Mouse (Mus musculus) lung, embryonic 14.5 days (tissue): Measurements from ENCODE around the gene Cdc42bpg. TPM values are rescaled to one million over a fixed set of nuclear protein-coding genes. Genes with fewer than 3 reads are reported as not detected.
"Not testable (repeated sequence)": the region's sequence is repeated elsewhere in the genome, so short reads cannot be mapped to it uniquely, and the experiment has no call there.

ENCODE experiments used
- ATAC-seq: fragments of 200-750 bp; cut with Nextera tagmentation; 2 replicates; pipeline ENCODE4 v1.8.0; 2017; ENCODE audit warnings: mild to moderate bottlenecking, moderate TSS enrichment, moderate library complexity; ENCODE audit not compliant: insufficient read depth
- DNase-seq: peaks from one replicate; pipeline ENCODE4 v3.0.0-alpha.2; 2015
- H3K27ac ChIP-seq: fragments of 300-500 bp; sonication (generic); 2 replicates; pipeline ENCODE4 v1.5.1; 2014; ENCODE audit warnings: low read depth, mild to moderate bottlenecking, moderate library complexity
- H3K27me3 ChIP-seq: fragments of 300-500 bp; sonication (generic); 2 replicates; pipeline ENCODE4 v1.6.1; 2014; ENCODE audit warnings: low read length, control low read depth; ENCODE audit not compliant: insufficient read depth
- H3K36me3 ChIP-seq: fragments of 300-500 bp; sonication (generic); 2 replicates; pipeline ENCODE4 v1.6.1; 2014; ENCODE audit warnings: control low read depth; ENCODE audit not compliant: insufficient read depth
- H3K4me1 ChIP-seq: fragments of 300-500 bp; sonication (generic); 2 replicates; pipeline ENCODE4 v1.6.1; 2014; ENCODE audit warnings: antibody characterized with exemption, control low read depth; ENCODE audit not compliant: insufficient read depth
- H3K4me2 ChIP-seq: fragments of 300-500 bp; sonication (generic); 2 replicates; pipeline ENCODE4 v1.6.1; 2014; ENCODE audit warnings: mild to moderate bottlenecking
- H3K4me3 ChIP-seq: fragments of 300-500 bp; sonication (generic); 2 replicates; pipeline ENCODE4 v1.5.1; 2014; ENCODE audit warnings: low read depth, low read length
- H3K9ac ChIP-seq: fragments of 300-500 bp; sonication (generic); 2 replicates; pipeline ENCODE4 v1.6.1; 2014
- H3K9me3 ChIP-seq: fragments of 300-500 bp; sonication (generic); 2 replicates; pipeline ENCODE4 v1.6.1; 2016; ENCODE audit warnings: low read depth, low read length, control low read depth
- CTCF ChIP-seq: IDR thresholded peaks from 2 replicates; pipeline ENCODE4 v1.5.1; 2016; ENCODE audit warnings: antibody characterized with exemption, low read depth
- WGBS: fragments of 180-500 bp; shearing (Covaris S2); extraction: QIAGEN DNeasy Blood & Tissue Kit; methylation state at CpG from one replicate; pipeline ENCODE4 v1.1.7; 2014; 5-methylcytosine and 5-hydroxymethylcytosine counted together
- polyA plus RNA-seq: library from polyadenylated mRNA; unstranded; fragments of >200 nt; fragmentation: Nextera tagmentation; extraction: Ambion mirVana; gene quantifications from 2 replicates; pipeline ENCODE4 v1.2.1, GENCODE M21; 2014

Cdc42bpg gene
- polyA plus RNA-seq, 1 experiment from 2014 or later = 0.82 TPM

DNA sequence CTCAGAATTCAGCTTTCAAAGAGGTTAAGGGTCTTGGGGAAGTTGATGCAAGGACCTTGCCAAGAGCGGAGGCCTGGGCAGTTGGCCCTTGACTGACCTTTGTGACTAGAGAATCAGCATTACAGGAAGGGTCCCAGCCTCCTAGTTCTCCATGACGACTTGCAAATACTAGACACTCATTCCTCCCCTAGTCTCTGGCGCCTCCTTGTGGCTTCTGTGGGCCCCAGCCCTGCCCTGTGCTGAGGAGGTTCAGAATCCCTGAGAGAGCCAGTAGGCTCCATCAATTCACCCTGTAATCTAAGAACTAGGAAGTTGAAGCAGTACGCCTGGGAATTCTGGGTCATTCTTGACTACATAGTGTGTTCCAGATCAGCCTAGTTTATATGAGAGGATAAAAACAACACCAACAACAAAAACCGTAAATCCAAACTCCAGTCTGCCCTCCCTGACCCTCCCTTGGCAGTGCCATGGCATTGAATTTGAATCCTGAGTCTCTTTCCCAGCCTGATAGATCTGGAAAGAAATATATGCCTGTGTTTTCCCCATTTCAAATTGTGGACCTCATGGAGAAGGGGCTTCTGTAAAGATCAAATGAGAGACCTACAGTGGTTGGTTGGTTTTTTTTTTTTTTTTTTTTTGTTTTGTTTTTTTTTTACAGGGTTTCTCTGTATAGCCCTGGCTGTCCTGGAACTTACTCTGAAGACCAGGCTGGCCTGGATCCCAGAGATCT, 1.3 kb upstream of the Cdc42bpg start:
- Histone ChIP-seq H3K4me2 (no peak overlapping the region), H3K9ac (no peak overlapping the region), H3K4me3 (no peak overlapping the region), H3K27me3 (no peaks in the 10 kb centered on the region), H3K36me3 (no peaks in the 10 kb centered on the region), H3K4me1 (peaks cover 1% of the 10 kb centered on the region; the same call in 1 of the 2 replicates), H3K9me3 (no peaks in the 10 kb centered on the region), H3K27ac (no peak overlapping the region)
- peak; percentile 94 for TF ChIP-seq CTCF
- ATAC-seq (peak; percentile 51), DNase-seq (peak; percentile 94)
- 23% methylated on average over 5 of the region's 5 CpGs for WGBS

- no peaks in the 10 kb centered on the region for H3K9me3 ChIP-seq
- peak overlapping the region; percentile 54 for H3K9ac ChIP-seq
- DNase-seq (no peak), ATAC-seq (no peak)
- TF ChIP-seq CTCF = no peak
- H3K27me3 ChIP-seq = no peaks in the 10 kb centered on the region
- H3K4me3 ChIP-seq = peak overlapping the region; percentile 62
- peak overlapping the region; percentile 76; the same call in 1 of the 2 replicates for H3K27ac ChIP-seq
- peaks cover 6% of the 10 kb centered on the region for H3K36me3 ChIP-seq
- peak overlapping the region; percentile 75 for H3K4me2 ChIP-seq
- no peaks in the 10 kb centered on the region for H3K4me1 ChIP-seq
- 47% methylated on average over 8 of the region's 8 CpGs for WGBS
These were observed 640 bp upstream of the Cdc42bpg start for GRCm38 (mm10) chr19:6305517-6306115.

DNA sequence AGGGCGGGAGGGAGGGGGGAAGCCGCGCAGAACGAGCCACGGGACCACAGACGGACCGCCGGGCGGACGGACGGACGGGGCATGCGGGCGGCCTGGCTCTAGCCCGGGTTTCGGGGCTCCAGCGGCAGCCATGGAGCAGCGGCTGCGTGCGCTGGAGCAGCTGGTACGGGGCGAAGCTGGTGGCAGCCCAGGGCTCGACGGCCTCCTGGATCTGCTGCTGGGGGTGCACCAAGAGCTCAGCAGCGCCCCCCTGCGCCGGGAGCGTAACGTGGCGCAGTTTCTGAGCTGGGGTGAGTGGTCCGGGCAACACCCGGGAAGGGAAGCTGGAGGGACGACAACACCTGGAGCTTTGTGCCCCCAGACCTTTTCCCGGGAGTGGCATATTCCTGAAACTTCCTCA, 330 bp downstream of the Cdc42bpg start:
- Histone ChIP-seq H3K4me3 (peak overlapping the region; percentile 62), H3K4me1 (no peaks in the 10 kb centered on the region), H3K27me3 (no peaks in the 10 kb centered on the region), H3K9ac (peak overlapping the region; percentile 54), H3K9me3 (no peaks in the 10 kb centered on the region), H3K4me2 (peak overlapping the region; percentile 75), H3K27ac (peak overlapping the region; percentile 76), H3K36me3 (peaks cover 15% of the 10 kb centered on the region)
- DNase-seq = peak; percentile 89
- peak; percentile 66 for ATAC-seq
- TF ChIP-seq CTCF = peak; percentile 84
- WGBS = under 1% methylated on average over 30 of the region's 34 CpGs

DNA sequence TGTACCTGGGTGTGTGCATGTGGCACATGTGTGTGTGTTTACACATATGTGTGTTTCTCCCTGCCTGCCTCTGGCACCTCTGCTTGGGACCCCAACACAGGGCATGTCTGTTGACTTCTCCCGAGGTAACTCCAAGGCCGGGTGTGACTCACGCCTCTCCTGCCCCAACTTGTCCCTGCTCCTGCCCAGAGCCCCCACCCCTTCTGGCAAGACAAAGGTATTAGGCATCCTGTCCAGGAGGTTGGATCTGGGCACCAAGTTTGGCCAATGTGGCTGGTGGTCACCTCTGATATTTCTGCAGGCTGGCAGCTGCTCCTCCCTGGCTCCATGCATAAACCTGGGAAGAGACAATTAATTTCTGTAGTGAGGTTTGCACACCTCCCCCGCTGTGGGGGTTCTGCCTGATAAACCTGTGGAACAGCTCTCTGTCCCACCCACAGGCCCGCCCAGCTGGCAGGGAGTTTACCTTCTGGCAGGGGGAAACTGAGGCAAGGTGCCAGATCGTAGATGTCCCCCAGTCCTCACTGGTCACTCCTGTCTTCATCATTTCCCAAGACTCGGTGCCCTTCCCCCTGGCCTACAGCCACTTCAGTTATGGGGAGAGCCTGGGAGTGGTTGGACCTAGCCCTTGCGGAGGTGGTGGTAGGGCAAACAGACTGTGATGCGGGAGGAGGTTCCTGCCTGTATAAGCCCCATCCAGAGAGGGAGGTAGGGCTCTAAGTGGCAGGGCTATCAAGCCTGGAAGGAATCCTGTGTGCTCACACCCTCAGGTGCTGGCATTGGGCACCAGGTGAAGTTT, 1.7 kb downstream of the Cdc42bpg start:
- peaks cover 20% of the 10 kb centered on the region for H3K36me3 ChIP-seq
- DNase-seq = no peak
- no peaks in the 10 kb centered on the region for H3K27me3 ChIP-seq
- peak overlapping the region; percentile 75; the same call in 1 of the 2 replicates for H3K4me2 ChIP-seq
- no peak for TF ChIP-seq CTCF
- peak overlapping the region; percentile 24; the same call in 1 of the 2 replicates for H3K27ac ChIP-seq
- no peak for ATAC-seq
- WGBS = 58% methylated on average over 9 of the region's 9 CpGs
- H3K4me3 ChIP-seq = peak overlapping the region; percentile 62; the same call in 1 of the 2 replicates
- no peak overlapping the region for H3K9ac ChIP-seq
- no peaks in the 10 kb centered on the region for H3K4me1 ChIP-seq
- no peaks in the 10 kb centered on the region for H3K9me3 ChIP-seq

DNA sequence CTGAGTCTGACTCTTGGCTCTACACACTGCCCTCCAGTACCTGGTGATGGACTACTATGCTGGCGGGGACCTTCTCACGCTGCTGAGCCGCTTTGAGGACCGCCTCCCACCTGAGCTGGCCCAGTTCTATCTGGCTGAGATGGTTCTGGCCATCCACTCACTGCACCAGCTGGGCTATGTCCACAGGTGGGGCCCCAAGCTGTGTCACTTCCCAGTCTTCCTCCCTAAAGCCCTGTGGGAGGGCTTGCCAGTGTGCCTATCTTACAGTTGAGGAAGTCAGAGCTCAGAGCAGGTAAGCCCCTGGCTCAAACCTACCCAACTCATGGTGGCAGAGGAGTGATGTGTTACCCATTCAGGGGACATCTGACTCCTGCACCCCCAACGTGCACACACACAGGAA, 3.9 kb downstream of the Cdc42bpg start:
- Histone ChIP-seq H3K4me3 (no peak overlapping the region), H3K36me3 (peaks cover 35% of the 10 kb centered on the region), H3K4me1 (no peaks in the 10 kb centered on the region), H3K27ac (no peak overlapping the region), H3K9me3 (no peaks in the 10 kb centered on the region), H3K27me3 (no peaks in the 10 kb centered on the region), H3K4me2 (no peak overlapping the region), H3K9ac (no peak overlapping the region)
- 92% methylated on average over 5 of the region's 5 CpGs for WGBS
- TF ChIP-seq CTCF = no peak
- DNase-seq (no peak), ATAC-seq (no peak)

DNA sequence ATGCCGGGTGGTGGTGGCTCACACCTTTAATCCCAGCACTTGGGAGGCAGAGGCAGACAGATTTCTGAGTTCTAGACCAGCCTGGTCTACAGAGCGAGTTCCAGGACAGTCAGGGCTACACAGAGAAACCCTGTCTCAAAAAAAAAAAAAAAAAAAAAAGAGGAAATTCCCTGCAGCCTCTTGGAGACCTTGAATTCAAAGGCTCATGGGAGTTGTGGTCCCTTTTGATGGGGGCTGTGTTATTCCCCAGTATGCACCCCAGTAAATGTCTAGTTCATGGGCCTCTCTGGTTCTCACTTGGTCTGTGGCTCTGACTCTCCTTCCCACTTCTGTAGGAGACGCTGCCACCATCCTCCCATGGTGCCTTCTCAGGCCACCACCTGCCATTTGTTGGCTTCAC, 5.5 kb downstream of the Cdc42bpg start:
- 82% methylated on average over 3 of the region's 3 CpGs for WGBS

DNA sequence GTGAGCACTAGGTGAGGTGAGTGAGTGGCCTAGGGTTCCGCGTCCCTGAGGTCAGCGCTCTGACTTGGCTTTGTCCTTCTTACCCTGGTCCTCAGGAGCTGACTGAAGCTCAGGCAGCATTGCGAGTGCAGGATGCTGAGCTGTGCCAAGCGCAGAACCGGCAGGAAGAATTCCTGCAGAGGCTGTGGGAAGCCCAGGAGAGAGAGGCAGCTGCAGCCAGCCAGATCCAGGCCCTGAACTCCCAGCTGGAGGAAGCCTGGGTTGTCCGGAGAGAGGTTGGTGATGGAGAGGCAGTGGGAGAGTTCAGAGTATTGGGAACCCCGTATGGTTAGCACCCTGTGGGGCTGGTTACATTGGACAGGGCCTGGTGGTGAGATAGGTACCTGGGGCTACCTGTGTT, 7.5 kb downstream of the Cdc42bpg start:
- Histone ChIP-seq H3K27me3 (no peaks in the 10 kb centered on the region), H3K4me1 (no peaks in the 10 kb centered on the region), H3K27ac (no peak overlapping the region), H3K36me3 (peaks cover 70% of the 10 kb centered on the region), H3K4me3 (no peak overlapping the region), H3K4me2 (no peak overlapping the region), H3K9ac (no peak overlapping the region), H3K9me3 (no peaks in the 10 kb centered on the region)
- no peak for ATAC-seq
- no peak for DNase-seq
- 80% methylated on average over 8 of the region's 8 CpGs for WGBS
- TF ChIP-seq CTCF = no peak

More for the DNA sequence above, 5.5 kb downstream of the Cdc42bpg start:
- peaks cover 50% of the 10 kb centered on the region for H3K36me3 ChIP-seq
- not testable (repeated sequence) for H3K27me3 ChIP-seq, H3K4me1 ChIP-seq, DNase-seq, H3K9me3 ChIP-seq, H3K4me3 ChIP-seq, H3K4me2 ChIP-seq, ATAC-seq, H3K9ac ChIP-seq, H3K27ac ChIP-seq
